Mouse (Mus musculus): ENCODE results near the gene Terf2ip.
A peak's percentile ranks its signal among the peaks of the same experiment; 100 is the strongest.

Gene Terf2ip

DNA sequence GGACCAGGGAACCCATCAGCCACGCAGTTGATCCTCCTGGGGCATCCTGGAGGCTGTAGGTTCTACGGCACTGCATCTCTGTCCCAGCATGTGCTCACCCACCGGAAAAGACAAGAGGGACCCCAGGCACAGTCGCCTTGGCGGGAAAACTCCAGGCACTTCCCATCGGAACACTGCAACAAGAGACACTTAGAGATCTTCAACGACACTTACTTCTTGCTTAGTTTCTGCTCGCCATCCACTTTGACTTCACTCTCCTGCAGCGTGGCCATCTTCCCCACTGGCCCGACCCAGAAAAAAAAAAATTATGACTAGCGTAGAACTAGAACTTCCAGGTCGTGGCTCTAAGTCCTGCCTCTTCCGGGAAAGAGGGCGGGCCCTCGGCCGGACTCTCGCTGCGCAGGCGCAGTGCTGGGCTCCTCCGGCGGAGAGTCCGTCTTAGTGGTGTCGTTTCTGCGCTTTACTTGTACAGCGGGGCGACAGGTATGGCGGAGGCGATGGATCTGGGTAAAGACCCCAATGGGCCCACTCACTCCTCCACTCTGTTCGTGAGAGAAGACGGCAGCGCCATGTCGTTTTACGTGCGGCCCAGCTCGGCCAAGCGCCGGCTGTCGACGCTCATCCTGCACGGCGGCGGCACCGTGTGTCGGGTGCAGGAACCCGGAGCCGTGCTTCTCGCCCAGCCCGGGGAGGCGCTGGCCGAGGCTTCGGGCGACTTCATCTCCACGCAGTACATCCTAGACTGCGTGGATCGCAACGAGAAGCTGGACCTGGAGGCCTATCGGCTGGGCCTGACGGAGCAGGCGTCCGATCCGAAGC lies at the start of gene Terf2ip, which contains the start of gene Kars:
Terf2ip (plus strand) TSS at position 402 of the 819 bp plus-strand sequence.
Kars (minus strand) TSS at position 327 of the 819 bp plus-strand sequence.
- DNase-seq (ENCODE audit: low spot score): peak; percentile 97

DNA sequence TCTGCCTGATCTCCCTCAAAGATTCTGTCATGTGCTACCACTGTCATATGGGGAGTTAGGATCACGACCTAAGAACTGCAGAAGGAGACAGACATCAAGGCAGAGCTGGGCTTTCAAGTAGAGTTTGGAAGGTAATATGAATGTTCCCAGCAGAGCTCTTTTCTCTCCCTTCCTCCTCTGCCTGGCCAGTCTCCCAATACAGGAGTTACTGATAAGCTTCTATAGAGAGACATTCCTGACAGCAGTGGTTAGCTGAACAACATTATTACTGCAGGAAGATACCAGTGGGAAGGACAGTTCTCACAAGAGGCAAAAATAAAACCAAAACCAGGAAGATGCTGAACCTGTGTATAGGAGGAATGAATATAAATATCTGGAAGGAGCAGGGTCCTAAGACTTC lies 48.6 kb upstream of the Terf2ip start:
- DNase-seq (ENCODE audit: low spot score): no peak

DNA sequence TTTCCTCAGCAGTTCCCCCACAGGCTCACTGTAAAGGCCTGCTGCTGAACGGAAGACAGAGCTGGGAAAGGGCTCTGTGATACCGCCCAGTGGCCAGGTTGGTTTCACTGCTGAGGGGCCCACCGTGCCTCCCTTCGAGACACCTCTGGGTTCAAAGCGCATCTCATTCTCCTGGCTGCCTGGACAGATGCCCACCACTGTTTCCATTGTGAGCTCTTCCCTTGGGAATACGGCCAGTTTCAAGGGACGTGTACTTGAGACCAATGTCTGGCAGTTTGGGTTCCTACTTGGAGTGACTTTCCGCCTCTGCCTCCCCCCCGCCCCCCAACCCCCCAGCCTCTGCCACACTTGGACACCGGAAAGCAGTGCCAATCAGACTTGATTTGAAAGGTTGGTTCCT lies 48.1 kb upstream of the Terf2ip start:
- DNase-seq (ENCODE audit: low spot score): no peak

- no peak for DNase-seq (ENCODE audit: low spot score)
Observed at GRCm38 (mm10) chr8:111963546-111963945, 47.7 kb upstream of the Terf2ip start.

GRCm38 (mm10) chr8:111964351-111964750 lies 46.8 kb upstream of the Terf2ip start:
- DNase-seq (ENCODE audit: low spot score): no peak

- DNase-seq (ENCODE audit: low spot score): no peak
Observed at GRCm38 (mm10) chr8:111964849-111965561, 46.2 kb upstream of the Terf2ip start.

DNA sequence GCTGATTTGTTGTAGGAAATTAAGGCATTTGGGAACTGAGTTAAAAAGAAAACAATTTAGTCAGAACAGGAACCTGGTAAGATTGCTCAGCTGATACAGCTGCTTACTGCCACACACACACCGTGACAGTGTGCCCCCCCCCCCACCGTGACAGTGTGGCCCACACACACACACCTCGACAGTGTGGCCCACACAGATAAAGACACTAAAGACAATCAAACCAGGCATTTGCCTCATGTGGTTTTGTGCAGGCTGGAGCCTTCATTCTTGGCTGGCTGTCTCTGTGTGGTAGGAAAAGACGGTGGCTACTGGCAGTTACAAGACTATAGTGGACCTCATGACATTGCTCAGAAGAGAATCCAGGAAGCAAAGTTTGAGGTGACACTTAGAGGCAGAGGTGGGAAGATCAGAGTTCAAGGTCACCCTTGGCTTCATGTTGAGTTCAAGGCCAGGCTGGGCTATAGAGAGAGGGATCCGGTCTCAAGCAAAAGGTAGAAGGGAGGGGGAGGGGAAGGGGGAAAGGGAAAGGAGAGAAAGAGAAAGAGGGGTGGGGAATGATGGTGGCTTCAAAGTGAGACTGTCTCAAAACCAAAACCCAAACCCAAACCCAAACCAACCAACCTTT lies 43.8 kb upstream of the Terf2ip start:
- DNase-seq (ENCODE audit: low spot score): no peak

GRCm38 (mm10) chr8:111968541-111968940 lies 42.7 kb upstream of the Terf2ip start:
- no peak for DNase-seq (ENCODE audit: low spot score)

- DNase-seq (ENCODE audit: low spot score): no peak
Observed at GRCm38 (mm10) chr8:111968991-111969390, 42.2 kb upstream of the Terf2ip start.

DNA sequence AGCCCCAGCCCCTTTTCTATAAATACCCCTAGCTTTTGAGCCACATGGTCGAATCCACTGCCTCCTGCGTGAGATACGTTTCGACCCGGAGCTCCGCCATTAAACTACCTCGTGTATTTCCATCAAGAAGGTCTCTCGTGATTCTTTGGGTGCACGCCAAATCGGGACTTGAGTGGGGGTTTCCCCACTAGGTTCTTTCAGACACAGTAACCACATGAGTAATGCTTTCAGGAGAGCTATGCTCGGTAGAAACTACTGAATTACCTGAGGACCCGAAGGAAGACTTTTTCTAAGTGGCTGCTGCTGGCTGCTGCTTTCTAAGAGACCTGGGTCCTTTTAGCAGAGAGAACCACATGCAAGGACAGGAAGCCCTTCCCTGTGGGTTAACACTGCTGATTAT lies 37.1 kb upstream of the Terf2ip start:
- DNase-seq (ENCODE audit: low spot score): no peak

GRCm38 (mm10) chr8:111975706-111976105 lies 35.5 kb upstream of the Terf2ip start:
- DNase-seq (ENCODE audit: low spot score): no peak

- DNase-seq (ENCODE audit: low spot score): no peak
Observed at GRCm38 (mm10) chr8:111976326-111976725, 34.9 kb upstream of the Terf2ip start.

DNA sequence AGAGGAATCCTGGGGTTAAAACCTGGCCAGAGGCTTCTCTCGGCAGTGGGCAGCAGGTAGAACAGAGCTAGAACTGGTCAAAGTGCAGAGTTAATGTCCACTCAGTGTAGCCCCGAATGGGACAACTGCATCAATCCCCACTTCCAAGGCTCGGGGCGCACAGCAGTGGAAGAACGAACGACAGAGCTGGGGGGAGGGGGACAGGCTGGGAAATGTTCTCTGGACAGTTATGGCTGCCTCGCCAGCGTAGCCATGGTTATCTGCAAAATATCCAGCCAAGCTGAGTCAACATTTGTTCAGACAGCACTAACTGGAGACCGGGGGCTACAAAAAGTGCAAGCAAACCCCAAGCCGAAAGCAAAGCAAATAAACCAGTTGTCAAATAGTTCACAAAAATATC lies 33.1 kb upstream of the Terf2ip start:
- no peak for DNase-seq (ENCODE audit: low spot score)

DNA sequence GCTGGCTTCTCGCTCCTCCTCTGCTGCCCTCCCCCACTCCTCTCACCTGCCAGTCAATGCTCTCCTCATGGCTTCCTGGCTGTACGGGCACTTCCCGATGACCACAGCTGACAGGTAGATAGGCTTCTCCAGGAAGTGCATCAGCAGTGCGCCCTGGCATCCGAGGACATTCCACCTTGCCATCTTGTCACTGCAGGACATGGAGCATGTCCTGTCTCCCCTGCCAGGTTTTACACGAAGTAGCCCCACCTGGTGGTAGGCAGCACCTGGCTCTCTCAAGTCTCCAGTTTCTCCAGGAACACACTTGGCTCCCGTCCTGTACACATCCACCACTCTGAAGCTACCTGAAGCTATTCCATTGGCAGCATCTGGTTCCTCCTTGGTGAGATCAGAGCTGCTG lies 29.1 kb upstream of the Terf2ip start:
- no peak for DNase-seq (ENCODE audit: low spot score)

DNA sequence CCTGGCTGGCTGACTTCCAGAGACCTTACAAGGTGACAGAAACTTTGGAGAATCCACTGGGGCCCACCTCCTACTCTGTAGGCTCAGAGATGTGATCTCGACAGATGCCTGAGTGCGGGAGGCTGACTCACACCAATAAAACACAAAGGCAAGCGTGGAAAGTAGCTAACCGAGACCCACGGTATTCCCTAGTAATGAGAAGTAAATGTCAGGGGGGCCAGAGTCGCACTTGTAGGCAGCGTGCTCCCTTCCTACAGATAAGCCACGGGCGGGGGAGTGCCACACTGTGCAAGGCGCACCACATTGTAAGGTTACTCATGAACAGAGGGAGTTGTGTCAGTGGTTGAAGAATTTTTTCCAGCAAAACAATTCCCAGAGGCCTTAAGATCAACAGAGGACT lies 26.7 kb upstream of the Terf2ip start:
- no peak for DNase-seq (ENCODE audit: low spot score)

DNA sequence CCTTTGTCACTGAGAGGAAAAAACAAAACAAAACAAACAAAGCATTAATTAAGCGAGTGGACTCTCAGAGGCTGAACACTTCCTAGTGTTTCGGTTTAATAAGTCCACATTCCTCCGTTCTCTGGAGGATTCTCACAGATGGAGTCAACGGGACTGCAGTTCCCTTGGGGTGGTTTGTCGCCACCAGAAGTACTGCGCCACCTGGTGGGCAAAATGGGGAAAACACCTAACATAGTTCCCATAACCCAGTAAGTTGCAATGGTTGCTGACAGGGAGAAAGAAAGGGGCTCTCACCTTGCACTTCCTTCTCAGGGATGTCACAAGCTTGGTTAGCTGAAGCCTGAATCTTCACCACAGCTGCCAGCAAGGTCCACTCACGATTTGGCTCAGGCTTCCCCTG lies 21.3 kb upstream of the Terf2ip start:
- peak; percentile 90 for DNase-seq (ENCODE audit: low spot score)

- no peak for DNase-seq (ENCODE audit: low spot score)
Observed at GRCm38 (mm10) chr8:111991278-111991677, 19.9 kb upstream of the Terf2ip start.

DNA sequence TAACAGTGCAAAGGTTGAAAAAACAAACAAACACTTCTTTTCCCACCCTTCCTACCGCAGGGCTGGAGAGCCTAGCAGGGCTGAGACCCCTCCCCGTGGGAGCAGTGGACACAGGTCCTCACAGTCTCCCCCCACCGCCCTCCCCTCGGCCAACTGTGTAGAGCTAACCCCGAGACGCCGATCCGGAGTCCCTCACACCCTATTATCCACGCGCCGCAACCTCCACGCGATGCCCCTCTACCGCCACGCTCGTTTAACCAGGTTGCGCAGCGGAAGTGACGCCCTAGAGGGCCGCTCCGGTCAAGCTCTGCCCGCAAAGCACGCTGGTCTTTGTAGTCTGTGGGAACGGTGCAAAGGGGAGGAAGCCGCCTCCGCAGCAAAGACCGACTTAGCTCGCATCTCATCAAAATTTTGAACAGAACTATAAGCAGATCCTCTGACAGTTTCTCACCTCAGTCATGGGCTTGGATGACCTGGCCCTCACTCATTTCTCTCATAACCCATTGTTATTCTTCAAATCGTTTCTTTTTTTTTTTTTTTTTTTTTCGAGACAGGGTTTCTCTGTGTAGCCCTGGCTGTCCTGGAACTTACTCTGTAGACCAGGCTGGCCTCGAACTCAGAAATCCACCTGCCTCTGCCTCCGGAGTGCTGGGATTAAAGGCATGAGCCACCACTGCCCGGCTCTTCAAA lies 19.0 kb upstream of the Terf2ip start, which contains the start of gene Adat1:
Adat1 (minus strand) TSS at position 290 of the 690 bp plus-strand sequence.
- DNase-seq (ENCODE audit: low spot score): peak; percentile 88

DNA sequence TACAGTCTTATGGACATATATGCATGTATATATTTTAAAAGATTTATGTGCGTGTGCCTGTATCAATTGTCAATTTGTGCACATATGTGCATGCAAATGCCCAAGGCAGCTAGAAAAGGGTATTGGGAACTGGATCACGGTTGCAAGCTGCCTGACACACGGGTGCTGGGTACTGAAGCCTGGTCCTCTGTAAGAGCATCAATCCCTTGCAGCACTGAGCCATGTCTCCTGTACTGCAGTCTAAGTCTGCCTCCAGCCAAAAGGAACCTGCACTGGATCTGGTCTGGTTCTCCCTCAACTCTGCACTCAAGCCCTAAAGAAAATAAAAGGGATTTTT lies 18.5 kb upstream of the Terf2ip start:
- DNase-seq (ENCODE audit: low spot score): no peak

DNA sequence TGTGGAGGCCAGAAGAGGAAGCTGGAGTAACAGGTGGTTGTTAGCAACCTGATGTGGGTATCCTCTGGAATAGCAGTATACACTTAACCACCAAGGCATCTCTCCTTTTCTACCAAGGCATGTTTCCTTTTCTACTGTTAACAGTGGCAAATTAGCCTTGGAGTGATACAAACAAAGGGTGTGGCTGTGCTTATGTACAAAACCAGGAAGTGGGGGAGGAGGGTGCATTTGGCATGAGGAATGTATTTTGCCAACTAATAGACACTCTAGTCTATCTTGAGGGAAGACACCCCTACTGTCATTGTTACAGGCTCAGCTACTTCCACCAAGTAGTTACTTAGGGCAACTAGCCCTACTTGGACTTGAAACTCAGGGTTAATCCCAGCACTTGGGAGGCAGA lies 6.4 kb upstream of the Terf2ip start:
- DNase-seq (ENCODE audit: low spot score): no peak

GRCm38 (mm10) chr8:112005601-112006000 lies 5.6 kb upstream of the Terf2ip start:
- DNase-seq (ENCODE audit: low spot score): no peak

- DNase-seq (ENCODE audit: low spot score): no peak
Observed at GRCm38 (mm10) chr8:112007669-112008068, 3.5 kb upstream of the Terf2ip start.
